In the genomic region with DNA sequence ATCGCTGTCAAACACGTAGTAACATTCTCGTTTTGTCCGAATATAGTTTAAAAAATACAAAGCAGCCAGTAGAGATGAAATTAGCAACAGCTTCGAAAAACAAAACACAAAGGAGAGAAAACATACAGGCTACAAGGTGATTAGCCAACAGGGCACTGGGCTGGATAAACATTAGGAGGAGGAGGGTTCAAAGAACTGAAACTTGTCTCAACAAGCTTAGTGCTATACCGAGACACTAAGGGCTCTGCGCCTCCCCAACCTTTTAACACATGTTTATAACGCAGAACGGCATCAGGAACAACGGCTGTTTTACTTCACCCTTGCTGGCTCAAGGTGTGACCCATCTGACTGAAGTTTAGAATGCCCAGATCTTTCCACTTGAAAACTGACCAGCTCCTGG, we compare ENCODE assay signal across 11 mouse cellular contexts. TPM values are rescaled to one million over a fixed set of nuclear protein-coding genes. Genes with fewer than 3 reads are reported as not detected.
DNase-seq lines count a peak whose midpoint lies in the region; ATAC-seq and TF ChIP-seq lines count a peak whose summit lies in the region.
"Had no signal": no experiment of that assay in that cellular context is flagged by ENCODE, and none has a peak within 500 bp of the region (broad histone marks: within the 10 kb centered on the region; RNA-seq: fewer than 3 reads in every experiment).

No protein-coding gene starts in this region.

- H3K9me3 ChIP-seq in hindbrain, embryonic 10.5 days: no peaks in the 10 kb centered on the region
- H3K9me3 ChIP-seq in hindbrain, embryonic 16.5 days (ENCODE audit: control insufficient read depth, low read length): no peaks in the 10 kb centered on the region
- H3K9me3 ChIP-seq in liver, postnatal 0 days (ENCODE audit: low read length): no peaks in the 10 kb centered on the region
- H3K9me3 ChIP-seq in embryonic facial prominence, embryonic 15.5 days (replicated peaks): no peaks in the 10 kb centered on the region

- no peak for TF ChIP-seq POLR2A in myocyte (IDR thresholded peaks at IDR 0.05; ENCODE audit: insufficient read length, low read depth)

- peaks cover 8% of the 10 kb centered on the region for H3K4me1 ChIP-seq in hindbrain, embryonic 10.5 days (replicated peaks)
- H3K4me1 ChIP-seq in hindbrain, embryonic 16.5 days (ENCODE audit: control insufficient read depth, insufficient read depth, low read depth, low read length): no peaks in the 10 kb centered on the region
- H3K4me1 ChIP-seq in liver, postnatal 0 days (ENCODE audit: insufficient read depth): peaks cover 3% of the 10 kb centered on the region; the same call in 1 of the 2 replicates
- peaks cover 6% of the 10 kb centered on the region for H3K4me1 ChIP-seq in embryonic facial prominence, embryonic 15.5 days

- H3K36me3 ChIP-seq in hindbrain, embryonic 10.5 days: no peaks in the 10 kb centered on the region
- H3K36me3 ChIP-seq in hindbrain, embryonic 16.5 days (ENCODE audit: control insufficient read depth, insufficient read depth, low read length): no peaks in the 10 kb centered on the region
- no peaks in the 10 kb centered on the region for H3K36me3 ChIP-seq in liver, postnatal 0 days (replicated peaks; ENCODE audit: insufficient read depth, low read length)
- H3K36me3 ChIP-seq in embryonic facial prominence, embryonic 15.5 days: no peaks in the 10 kb centered on the region
- no peaks in the 10 kb centered on the region for H3K36me3 ChIP-seq in myocyte (ENCODE audit: control insufficient read depth, insufficient read depth)

- H3ac ChIP-seq in myocyte (ENCODE audit: control insufficient read depth, insufficient read length): no peak overlapping the region

- peak overlapping the region; percentile 45; the same call in 1 of the 2 replicates for H3K27ac ChIP-seq in hindbrain, embryonic 10.5 days
- no peak overlapping the region for H3K27ac ChIP-seq in hindbrain, embryonic 16.5 days (ENCODE audit: low read depth, low read length)
- H3K27ac ChIP-seq in liver, postnatal 0 days (ENCODE audit: low read depth): peak overlapping the region; percentile 46; the same call in 1 of the 2 replicates
- peak overlapping the region; percentile 63 for H3K27ac ChIP-seq in embryonic facial prominence, embryonic 15.5 days (replicated peaks)

- H3K4me2 ChIP-seq in hindbrain, embryonic 16.5 days (ENCODE audit: low read length): no peak overlapping the region
- peak overlapping the region; percentile 37; the same call in 1 of the 2 replicates for H3K4me2 ChIP-seq in liver, postnatal 0 days (ENCODE audit: low read depth, low read length)
- H3K4me2 ChIP-seq in embryonic facial prominence, embryonic 15.5 days (replicated peaks): 0 out of 2 replicates have a peak overlapping the region, but pooled peaks have one; percentile 3
- peak overlapping the region; percentile 50 for H3K4me2 ChIP-seq in myocyte (ENCODE audit: low read depth)

- WGBS in hindbrain, embryonic 10.5 days: 71% methylated on average over 10 of the region's 10 CpGs
- 81% methylated on average over 10 of the region's 10 CpGs for WGBS in hindbrain, embryonic 16.5 days
- WGBS in liver, postnatal 0 days (ENCODE audit: insufficient replicate concordance): 70% methylated on average over 10 of the region's 10 CpGs
- 40% methylated on average over 10 of the region's 10 CpGs for WGBS in embryonic facial prominence, embryonic 15.5 days

- no peak for TF ChIP-seq CTCF in liver, postnatal 0 days (IDR thresholded peaks at IDR 0.05; ENCODE audit: low read depth)

- H3K9ac ChIP-seq in hindbrain, embryonic 16.5 days (ENCODE audit: low read depth, low read length): no peak overlapping the region
- no peak overlapping the region for H3K9ac ChIP-seq in liver, postnatal 0 days (replicated peaks)
- no peak overlapping the region for H3K9ac ChIP-seq in embryonic facial prominence, embryonic 15.5 days

- DNase-seq in hindbrain, embryonic 10.5 days (ENCODE audit: low spot score): no peak
- no peak for DNase-seq in liver, postnatal 0 days
- no peak for DNase-seq in liver
- DNase-seq in cerebellum, adult 8-10 months: no peak
- DNase-seq: adrenal gland, postnatal 36 days; cerebellum, adult 11 months; lung, postnatal 36 days; thymus, postnatal 4 days had no signal

- H3K27me3 ChIP-seq in hindbrain, embryonic 10.5 days (ENCODE audit: insufficient read depth, poor library complexity, severe bottlenecking): no peaks in the 10 kb centered on the region
- H3K27me3 ChIP-seq in hindbrain, embryonic 16.5 days (replicated peaks; ENCODE audit: control insufficient read depth, insufficient read depth, low read length): no peaks in the 10 kb centered on the region
- H3K27me3 ChIP-seq in liver, postnatal 0 days (ENCODE audit: insufficient read depth, low read length): no peaks in the 10 kb centered on the region
- H3K27me3 ChIP-seq in embryonic facial prominence, embryonic 15.5 days: no peaks in the 10 kb centered on the region
- H3K27me3 ChIP-seq in myocyte (ENCODE audit: control insufficient read depth, insufficient read depth, insufficient read length): no peaks in the 10 kb centered on the region

- H3K79me2 ChIP-seq in myocyte (ENCODE audit: control insufficient read depth, insufficient read depth): no peaks in the 10 kb centered on the region

- no peak overlapping the region for H3K4me3 ChIP-seq in hindbrain, embryonic 10.5 days
- H3K4me3 ChIP-seq in hindbrain, embryonic 16.5 days (ENCODE audit: low read length): no peak overlapping the region
- no peak overlapping the region for H3K4me3 ChIP-seq in liver, postnatal 0 days (ENCODE audit: low read depth, low read length)
- no peak overlapping the region for H3K4me3 ChIP-seq in embryonic facial prominence, embryonic 15.5 days (replicated peaks)
- H3K4me3 ChIP-seq in myocyte: no peak overlapping the region

- TF ChIP-seq EP300 in liver, postnatal 0 days (IDR thresholded peaks at IDR 0.05; ENCODE audit: low read depth): no peak

- ATAC-seq in hindbrain, embryonic 16.5 days: no peak
- ATAC-seq in liver, postnatal 0 days: peak; percentile 60
- no peak for ATAC-seq in embryonic facial prominence, embryonic 15.5 days (ENCODE audit: insufficient number of reproducible peaks, low FRiP score, low TSS enrichment, low read depth)

TF ChIP-seq in myocyte, 11 proteins besides CTCF, POLR2A, EP300 and RAD21:
- no peak for TF ChIP-seq REST (IDR thresholded peaks at IDR 0.05; ENCODE audit: insufficient read depth, insufficient read length)
- TF ChIP-seq MYOG (IDR thresholded peaks at IDR 0.05; ENCODE audit: control insufficient read depth in 1 of 3, insufficient read depth in 1 of 3, insufficient read length in 2 of 3, low read depth in 2 of 3): no peak
- no peak for TF ChIP-seq POLR2AphosphoS2 (IDR thresholded peaks at IDR 0.05; ENCODE audit: insufficient read length, low read depth)
- no peak for TF ChIP-seq E2F4 (IDR thresholded peaks at IDR 0.05; ENCODE audit: insufficient read depth)
- TF ChIP-seq MAX (IDR thresholded peaks at IDR 0.05; ENCODE audit: low read depth): no peak
- no peak for TF ChIP-seq CEBPB (IDR thresholded peaks at IDR 0.05; ENCODE audit: insufficient read depth, poor library complexity, severe bottlenecking)
- no peak for TF ChIP-seq SRF (IDR thresholded peaks at IDR 0.05; ENCODE audit: control insufficient read depth, insufficient read length, low read depth)
- TF ChIP-seq TCF12 (IDR thresholded peaks at IDR 0.05; ENCODE audit: insufficient read depth, poor library complexity, severe bottlenecking): no peak
- no peak for TF ChIP-seq MYOD1 (IDR thresholded peaks at IDR 0.05; ENCODE audit: control insufficient read depth in 1 of 3, insufficient read length in 2 of 3, low read depth in 2 of 3)
- no peak for TF ChIP-seq USF1 (IDR thresholded peaks at IDR 0.05; ENCODE audit: low read depth)
- TF ChIP-seq TCF3 (IDR thresholded peaks at IDR 0.05; ENCODE audit: insufficient read length, low read depth): no peak

RNA-seq across cellular contexts. Expression of a gene that starts 13.4 kb away (rescaled TPM):
- polyA plus RNA-seq in hindbrain, embryonic 10.5 days (2016; fragmentation: Nextera tagmentation; extraction: Ambion mirVana): 151 and 227 TPM in 2 replicates
- polyA plus RNA-seq in hindbrain, embryonic 16.5 days (2015; fragmentation: Nextera tagmentation; extraction: Ambion mirVana): 352 and 402 TPM in 2 replicates
- 98.7 and 105 TPM in 2 replicates for polyA plus RNA-seq in liver, postnatal 0 days (2015; fragmentation: Nextera tagmentation; extraction: Ambion mirVana)
- polyA plus RNA-seq in embryonic facial prominence, embryonic 15.5 days (2015; fragmentation: Nextera tagmentation; extraction: Ambion mirVana): 234 and 236 TPM in 2 replicates
- polyA plus RNA-seq in myocyte (2012; fragmentation: generic; extraction: Trizol): 213 TPM

RNA-seq across cellular contexts. Expression of a gene that starts 22.8 kb away (rescaled TPM):
- 29.4 and 30.7 TPM in 2 replicates for polyA plus RNA-seq in hindbrain, embryonic 10.5 days (2016; fragmentation: Nextera tagmentation; extraction: Ambion mirVana)
- 29.3 and 32.1 TPM in 2 replicates for polyA plus RNA-seq in hindbrain, embryonic 16.5 days (2015; fragmentation: Nextera tagmentation; extraction: Ambion mirVana)
- polyA plus RNA-seq in liver, postnatal 0 days (2015; fragmentation: Nextera tagmentation; extraction: Ambion mirVana): 22.8 and 25.8 TPM in 2 replicates
- polyA plus RNA-seq in embryonic facial prominence, embryonic 15.5 days (2015; fragmentation: Nextera tagmentation; extraction: Ambion mirVana): 30.8 and 31.3 TPM in 2 replicates
- 15.3 TPM for polyA plus RNA-seq in myocyte (2012; fragmentation: generic; extraction: Trizol)
